Mouse (Mus musculus): Measurements from ENCODE around the gene Ankrd11. TPM values are rescaled to one million over a fixed set of nuclear protein-coding genes. Genes with fewer than 3 reads are reported as not detected.
A peak's percentile ranks its signal among the peaks of the same experiment; 100 is the strongest.
"Not testable (repeated sequence)": the region's sequence is repeated elsewhere in the genome, so short reads cannot be mapped to it uniquely, and the experiment has no call there.

Gene Ankrd11
- total RNA-seq, 1 experiment from 2014 or later, result 90.9 TPM

DNA sequence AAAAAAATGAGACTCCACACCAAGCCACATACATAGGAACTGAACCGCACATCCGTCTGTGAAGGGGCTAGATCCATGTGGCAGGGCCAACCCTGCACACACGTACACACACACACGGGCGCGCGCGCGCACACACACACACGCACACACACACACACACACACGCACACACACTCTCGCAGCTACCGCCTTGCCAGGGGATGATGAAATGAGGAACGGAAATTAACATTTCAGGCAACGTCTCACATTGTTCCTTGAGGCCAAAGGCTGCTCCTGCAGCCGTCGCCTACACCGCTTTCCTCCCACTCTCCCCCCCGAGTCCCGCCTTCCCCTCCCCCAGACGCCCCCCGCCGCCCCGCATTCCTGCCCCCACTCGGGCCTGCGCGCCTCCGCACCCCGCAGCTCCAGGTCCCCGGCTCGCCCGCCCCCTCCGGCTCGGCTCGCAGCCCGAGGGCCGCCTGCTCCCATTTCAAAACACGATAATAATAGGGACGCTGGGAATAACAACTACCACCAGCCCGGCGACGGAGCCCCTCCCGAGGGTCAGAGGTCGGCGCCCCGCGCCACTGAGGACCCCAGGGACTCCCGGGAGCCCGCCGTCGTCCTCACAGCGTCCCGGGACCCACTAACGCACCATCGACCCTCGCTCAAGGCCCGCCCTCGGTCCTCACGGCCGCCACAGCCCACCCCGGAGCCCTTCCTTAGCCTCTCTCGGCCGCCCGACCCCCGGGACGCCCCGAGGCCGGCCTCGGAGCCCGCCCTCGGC is 886 bp downstream of the Ankrd11 start:
- peak; percentile 23; the same call in 1 of the 2 replicates for ATAC-seq (replicated peaks; ENCODE audit: low read depth, poor library complexity, severe bottlenecking)

DNA sequence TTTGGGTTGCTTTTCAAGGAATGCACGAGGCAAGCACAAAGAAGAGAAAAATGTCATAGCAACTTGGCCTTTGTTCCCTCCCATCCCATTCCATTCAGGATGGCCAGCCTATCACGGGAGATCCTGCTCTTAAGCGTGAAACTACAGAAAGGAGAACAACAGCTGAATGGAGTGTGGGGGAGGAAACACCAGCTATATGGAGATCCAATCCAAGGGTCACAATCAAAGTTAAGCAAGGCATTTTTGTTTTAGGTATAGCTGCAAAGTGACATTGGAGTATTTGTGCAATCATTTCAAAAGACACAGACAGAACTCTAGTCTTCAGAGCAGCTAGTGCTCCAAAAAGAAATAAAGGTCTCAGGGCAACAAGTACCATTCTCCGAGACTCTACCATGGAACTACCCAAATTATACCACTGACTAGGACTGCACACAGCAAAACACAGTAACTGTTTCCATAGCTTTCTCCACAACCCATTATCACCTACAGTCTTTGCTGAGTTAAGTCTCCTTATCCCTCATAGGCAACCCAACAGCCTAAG is 1.9 kb downstream of the Ankrd11 start:
- ATAC-seq (replicated peaks; ENCODE audit: low read depth, poor library complexity, severe bottlenecking), result no peak

DNA sequence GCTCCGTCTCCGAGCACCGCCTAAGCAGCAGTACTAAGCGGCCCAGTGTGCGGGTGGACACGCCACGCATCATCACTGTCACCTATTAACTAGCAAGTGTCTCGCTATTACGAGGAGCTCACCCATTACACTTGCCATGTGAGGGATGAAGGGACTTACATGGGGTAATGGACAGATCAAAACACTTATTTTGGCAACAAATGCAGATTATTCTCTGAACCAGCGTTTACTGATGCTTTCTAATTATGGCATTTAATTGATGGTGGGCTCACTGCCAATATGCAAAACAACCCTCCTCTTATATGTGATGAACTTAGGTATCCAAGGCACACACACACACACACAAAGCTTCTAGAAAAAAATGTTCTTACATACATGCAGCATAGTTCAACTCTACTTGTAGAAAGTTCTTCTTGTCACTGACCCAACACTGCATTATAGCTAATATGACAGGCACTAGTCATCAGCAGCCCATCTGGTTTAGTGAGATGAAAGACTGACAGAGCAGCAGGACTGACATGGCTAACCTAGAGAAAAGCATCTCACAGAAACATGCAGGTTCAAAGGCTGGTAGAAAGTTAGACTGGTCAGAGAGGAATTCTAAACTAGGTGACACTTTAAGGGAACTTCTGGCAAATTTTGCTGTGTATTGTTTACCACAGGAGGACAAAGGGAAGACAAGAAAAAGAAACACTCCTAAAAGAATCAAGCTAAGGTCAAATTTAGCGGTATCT is 2.5 kb downstream of the Ankrd11 start:
- ATAC-seq (replicated peaks; ENCODE audit: low read depth, poor library complexity, severe bottlenecking), result no peak

DNA sequence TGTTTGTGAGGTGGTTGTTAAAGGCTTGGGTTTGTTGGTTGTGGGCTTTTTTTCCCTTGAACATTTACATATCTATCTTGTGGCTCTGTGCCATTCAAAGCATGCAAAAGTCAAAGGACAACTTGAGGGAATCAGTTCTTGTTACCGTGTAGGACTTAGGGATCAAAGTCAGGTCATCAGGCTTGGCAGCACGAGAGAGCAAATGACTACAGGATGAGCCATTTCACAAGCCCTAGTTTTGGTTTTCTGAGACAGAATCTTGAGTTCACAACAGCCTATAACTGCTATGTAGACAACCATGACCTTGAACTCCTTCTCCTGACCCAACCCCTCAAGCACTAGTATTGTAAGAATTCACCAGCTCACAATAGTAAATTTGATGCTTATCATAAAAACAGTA is 3.7 kb downstream of the Ankrd11 start:
- no peak for ATAC-seq (replicated peaks; ENCODE audit: low read depth, poor library complexity, severe bottlenecking)

DNA sequence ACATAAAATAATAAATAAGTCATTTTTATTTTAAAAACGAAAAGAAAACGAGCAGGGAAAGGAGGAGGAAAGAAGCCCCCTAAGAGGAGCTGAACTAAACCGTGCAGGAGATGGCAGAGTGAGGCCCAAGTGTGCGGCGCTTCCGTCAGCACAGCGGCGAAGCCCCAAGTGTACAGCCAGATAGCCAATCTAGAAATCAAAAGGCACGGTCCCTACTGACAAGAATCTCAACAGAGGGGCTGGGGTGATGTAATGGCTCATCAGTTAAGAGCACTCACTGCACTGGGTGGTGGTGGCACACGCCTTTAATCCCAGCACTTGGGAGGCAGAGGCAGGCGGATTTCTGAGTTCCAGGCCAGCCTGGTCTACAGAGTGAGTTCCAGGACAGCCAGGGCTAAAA is 4.6 kb downstream of the Ankrd11 start:
- ATAC-seq (replicated peaks; ENCODE audit: low read depth, poor library complexity, severe bottlenecking), result no peak

DNA sequence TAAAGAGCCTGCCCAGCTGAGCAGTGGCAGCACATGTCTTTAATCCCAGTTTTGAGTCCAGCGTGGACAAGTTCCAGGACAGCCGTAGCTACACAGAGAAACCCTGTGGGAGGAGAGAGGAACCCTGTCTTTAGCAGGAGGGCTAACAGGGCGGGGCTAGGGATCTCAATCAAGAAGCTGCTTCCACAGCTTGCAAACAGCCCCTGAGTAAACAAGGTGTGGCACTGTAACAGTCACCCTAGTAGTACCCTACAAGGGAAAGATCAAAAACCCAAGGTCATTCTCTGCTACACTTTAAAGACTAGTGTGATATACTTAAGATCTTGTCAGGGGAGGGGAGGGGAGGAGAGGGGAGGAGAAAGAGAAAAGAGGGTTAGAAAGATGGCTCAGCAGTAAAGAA is 5.1 kb downstream of the Ankrd11 start:
- peak; percentile 14; the same call in 1 of the 2 replicates for ATAC-seq (replicated peaks; ENCODE audit: low read depth, poor library complexity, severe bottlenecking)

DNA sequence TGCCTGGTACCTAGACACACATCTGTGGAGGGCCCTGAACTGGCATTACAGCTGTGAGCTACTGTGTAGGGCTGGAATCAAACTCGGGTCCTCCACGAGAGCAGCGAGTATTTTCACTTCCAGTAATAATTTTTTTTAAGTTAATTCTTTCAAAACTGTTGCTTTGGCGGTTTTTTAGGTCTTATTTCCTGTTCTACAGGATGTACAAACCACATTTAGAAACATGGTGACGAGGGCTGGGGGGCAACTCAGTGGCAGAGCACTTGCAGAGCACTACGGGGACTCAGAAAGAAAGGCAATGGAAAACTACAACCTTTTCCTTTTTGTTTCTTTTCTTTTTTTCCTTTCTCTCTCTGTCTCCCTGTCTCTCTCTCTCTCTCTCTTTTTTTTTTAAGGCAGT is 7.9 kb downstream of the Ankrd11 start:
- peak; percentile 58 for ATAC-seq (replicated peaks; ENCODE audit: low read depth, poor library complexity, severe bottlenecking)

DNA sequence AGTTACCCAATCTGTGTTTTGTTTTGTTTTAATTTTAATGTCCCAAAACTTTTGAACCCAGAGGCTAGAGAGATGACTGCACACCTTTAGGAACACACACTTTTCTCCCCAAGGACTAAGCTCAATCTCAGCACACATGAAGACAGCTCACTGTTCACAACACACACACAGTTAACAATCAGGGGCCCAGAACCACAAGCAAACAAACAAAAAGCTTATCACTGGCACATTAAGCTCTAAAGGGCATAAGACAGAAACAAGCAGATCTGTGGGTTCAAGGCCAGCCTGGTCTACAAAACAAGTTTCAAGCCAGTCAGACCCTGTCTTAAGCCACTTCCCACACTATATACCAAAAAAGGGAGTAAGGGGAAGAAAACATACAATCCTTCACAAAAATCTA is 8.6 kb downstream of the Ankrd11 start:
- no peak for ATAC-seq (replicated peaks; ENCODE audit: low read depth, poor library complexity, severe bottlenecking)

DNA sequence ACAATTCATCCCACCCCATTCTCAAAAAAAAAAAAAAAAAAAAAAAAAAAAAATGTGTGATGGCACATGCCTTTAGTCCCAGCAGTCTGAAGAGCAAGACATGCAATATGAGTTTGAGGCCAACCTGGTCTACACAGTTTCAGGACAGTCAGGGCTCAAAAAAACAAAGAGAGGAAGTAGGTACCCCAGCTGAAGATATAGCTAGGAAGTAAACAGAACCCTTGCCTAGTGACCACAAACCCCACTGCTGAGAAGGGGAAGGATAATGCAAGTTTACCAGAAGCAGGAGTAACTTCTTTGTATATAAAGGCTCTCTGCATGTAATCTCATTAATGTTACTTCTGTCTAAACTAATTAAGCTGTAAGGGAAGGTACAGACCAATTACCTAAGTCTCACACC is 9.3 kb downstream of the Ankrd11 start:
- peak; percentile 75 for ATAC-seq (replicated peaks; ENCODE audit: low read depth, poor library complexity, severe bottlenecking)

DNA sequence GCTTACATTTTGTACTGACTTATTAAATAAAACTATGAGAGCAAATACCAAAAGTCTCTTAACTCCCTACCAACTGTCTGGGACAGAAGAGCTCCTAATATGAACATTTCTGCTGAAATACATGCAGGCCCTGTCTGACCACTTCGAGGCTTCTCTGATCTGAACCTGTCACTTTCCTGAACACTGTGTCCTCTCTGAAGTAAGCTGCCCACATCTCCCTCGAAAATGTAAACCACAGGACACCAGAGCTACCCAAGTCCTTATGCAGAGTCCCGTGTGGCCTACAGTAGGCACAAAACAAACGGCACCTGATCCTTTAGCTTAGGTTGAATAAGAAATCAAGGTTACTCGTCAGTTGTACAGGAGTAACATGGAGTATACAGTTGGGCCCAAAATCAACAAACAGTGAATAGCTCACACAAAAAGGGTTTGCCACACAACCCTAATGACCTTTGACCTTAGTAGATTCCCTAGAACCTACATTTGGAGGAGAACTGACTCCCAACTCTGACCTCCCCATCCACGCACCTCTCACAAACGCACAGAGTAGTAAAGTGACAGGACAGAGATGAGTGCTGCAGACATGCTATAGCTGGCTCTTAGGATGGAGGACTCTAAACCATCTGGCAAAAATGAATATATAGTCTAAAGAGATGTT is 10.6 kb downstream of the Ankrd11 start:
- ATAC-seq (replicated peaks; ENCODE audit: low read depth, poor library complexity, severe bottlenecking), result no peak

DNA sequence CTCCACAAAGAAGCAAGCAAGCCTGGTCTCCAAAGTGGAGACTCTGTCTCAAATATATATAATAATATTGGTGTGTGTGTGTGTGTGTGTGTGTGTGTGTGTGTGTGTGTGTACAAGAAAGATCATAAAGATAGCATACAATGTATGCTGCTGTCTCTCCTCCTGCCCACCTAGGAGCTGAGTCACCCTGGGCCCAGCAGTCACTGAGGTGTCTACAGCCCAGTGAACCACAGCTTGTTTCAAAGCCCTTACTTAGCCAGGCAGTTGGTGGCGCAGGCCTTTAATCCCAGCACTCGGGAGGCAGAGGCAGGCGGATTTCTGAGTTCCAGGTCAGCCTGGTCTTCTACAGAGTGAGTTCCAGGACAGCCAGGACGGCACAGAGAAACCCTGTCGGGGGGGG is 12.0 kb downstream of the Ankrd11 start:
- ATAC-seq (replicated peaks; ENCODE audit: low read depth, poor library complexity, severe bottlenecking), result not testable (repeated sequence)

DNA sequence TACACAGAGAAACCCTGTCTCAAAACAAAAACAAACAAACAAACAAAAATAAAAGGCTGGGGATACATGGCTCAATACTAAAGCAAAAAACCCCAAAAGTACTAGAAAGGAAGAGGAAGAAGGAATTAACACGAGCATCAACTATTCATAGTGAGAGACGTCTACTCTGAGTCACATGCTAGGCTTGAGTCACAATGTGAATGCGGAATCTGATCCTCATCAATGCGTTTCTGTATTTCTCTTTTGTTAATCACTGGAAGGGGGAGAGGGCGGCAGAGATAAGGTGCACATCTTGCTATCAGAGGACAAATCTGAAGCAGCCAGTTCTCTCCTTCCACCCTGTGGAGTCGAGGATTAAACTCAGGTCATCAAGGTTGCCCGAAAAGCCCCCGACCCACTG is 14.3 kb downstream of the Ankrd11 start:
- no peak for ATAC-seq (replicated peaks; ENCODE audit: low read depth, poor library complexity, severe bottlenecking)

DNA sequence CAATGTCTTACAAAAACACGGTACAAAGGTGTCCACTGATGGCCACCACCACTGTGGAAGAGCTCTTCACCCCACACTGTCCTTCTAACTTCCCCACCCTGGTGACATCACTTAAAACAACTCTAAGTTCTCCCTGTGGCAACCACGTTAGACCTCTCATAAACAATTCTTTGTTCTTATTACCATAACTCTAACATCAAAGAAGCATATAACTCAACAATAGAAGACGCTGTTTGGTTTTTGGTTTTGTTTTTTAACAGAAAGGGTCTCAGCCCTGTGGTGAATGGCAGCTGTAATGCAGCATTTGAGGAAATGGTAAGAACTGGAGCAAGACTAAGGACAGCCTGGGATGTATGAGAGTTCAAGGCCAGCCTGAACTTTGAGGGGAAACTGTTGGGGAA is 16.1 kb downstream of the Ankrd11 start:
- no peak for ATAC-seq (replicated peaks; ENCODE audit: low read depth, poor library complexity, severe bottlenecking)

DNA sequence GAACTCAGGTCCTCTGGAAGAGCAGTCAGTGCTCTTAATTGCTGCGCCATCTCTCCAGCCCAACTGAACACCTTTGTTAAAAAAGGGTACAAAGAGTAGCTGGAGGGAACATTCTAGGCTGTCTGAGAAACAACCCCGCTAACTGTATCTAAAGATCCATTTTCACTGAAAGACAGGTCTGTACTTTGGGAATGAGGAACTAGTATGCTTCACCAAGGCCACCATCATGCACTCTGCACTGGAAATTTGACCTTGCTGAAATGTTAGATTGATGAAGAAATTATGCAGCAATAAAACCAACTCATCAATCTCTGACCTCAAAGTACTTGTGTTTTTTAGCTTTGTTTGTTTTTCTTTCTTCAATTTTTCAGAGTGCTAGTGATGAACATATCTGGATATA is 17.9 kb downstream of the Ankrd11 start:
- 0 out of 2 replicates have a peak, but pooled peaks have one; percentile 12 for ATAC-seq (replicated peaks; ENCODE audit: low read depth, poor library complexity, severe bottlenecking)

DNA sequence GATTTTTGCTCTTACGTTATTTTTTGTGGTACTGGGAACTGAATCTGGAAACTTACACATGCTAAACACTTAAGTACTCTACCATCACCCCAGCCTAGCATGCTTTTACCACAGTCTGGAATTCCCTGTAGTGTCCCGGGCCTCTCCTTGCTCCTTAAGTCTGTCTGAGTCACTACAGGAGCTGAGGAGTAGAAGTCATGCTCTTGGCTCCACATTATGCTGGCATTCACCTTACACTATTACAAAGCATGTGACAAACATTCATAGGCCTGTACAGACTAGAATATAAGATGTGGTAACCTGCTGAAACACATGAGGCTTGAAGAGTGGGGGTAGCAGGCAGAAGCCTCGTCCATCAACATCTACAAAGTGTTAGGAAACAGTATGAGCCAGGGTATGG is 19.4 kb downstream of the Ankrd11 start:
- no peak for ATAC-seq (replicated peaks; ENCODE audit: low read depth, poor library complexity, severe bottlenecking)

DNA sequence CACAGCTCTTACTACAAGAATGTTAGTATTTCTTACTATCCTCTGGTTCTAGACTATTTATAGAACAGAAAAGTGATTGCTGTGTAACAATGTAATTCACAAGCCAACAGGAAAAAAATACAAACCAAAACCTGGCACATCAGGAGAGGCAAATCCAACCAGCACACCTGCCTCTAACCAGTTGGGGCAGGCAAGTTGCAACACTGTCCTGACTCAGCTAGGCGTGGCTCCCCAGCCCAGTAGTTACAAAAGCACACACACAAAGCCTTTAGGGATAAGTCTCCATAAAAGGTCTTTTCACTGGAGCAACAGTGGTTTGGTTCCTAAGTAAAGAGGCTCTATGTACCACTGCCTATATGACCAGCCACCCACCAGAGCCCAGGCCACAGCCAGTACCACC is 20.8 kb downstream of the Ankrd11 start:
- ATAC-seq (replicated peaks; ENCODE audit: low read depth, poor library complexity, severe bottlenecking), result no peak

DNA sequence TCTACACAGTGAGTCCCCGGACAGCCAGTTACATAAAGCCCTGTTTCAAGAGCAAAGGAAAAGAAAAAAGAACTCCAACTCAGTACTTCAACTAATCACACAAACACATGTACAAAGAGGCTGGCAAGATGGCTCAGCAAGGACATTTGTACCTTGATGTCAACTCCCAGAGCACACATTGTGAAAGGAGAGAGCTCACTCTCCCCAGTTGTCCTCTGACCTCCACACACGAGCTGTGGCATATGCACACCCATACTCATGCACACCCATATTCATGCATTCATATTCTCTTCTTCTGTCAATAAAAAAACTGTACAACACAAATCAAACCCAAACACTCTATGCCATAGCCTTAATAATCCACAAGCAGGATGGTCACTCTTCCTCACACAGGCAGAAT is 21.2 kb downstream of the Ankrd11 start:
- ATAC-seq (replicated peaks; ENCODE audit: low read depth, poor library complexity, severe bottlenecking), result no peak

DNA sequence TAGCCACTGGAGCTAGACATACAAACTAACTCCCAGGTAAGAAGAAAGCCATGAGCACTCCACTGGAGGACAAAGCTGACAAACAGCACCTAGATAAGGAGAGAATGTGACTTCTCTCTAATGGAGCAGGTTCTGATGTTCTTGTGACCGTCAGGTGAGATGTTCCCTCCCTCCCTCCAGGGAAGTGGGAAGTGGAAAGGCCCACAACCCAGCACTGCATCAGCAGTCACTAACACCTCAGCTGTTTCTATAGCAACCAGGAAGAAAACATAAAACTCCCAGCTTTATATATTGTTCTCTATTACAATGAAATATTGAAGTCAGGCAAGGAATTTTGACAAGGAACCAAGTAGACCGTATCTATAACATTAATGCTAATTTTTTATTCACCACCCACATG is 22.0 kb downstream of the Ankrd11 start:
- ATAC-seq (replicated peaks; ENCODE audit: low read depth, poor library complexity, severe bottlenecking), result no peak

DNA sequence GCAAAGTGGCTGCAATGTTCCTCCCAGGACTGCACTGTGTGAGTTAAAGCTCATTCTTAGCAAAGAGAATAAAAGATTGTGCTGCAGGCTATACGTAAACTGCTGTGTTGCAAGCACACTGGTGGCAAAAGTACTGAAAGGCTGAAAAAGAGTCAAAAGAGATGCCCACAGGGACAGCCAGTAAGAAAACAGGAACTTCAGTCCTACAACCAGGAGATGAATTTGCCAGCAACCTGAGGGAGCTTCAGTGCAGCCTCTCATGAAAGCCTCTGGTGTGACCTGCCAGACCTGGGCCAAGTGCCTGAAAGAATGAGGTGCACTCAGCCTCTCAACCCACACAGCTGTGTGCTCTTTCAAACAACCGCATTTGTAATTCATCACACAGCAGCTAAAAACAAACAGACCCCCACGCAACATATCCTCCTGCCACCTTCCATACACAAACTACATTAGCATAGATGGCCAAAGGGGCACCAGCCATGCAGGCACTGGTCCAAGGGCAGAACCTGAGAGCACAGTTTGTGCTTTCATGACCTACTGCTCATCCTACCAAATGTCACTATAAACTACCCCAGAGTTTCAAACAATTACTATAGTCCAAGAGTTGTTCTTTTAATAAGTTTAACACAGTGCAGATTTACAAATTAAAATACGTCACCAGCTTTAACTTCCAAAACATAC is 23.5 kb downstream of the Ankrd11 start:
- peak; percentile 48 for ATAC-seq (replicated peaks; ENCODE audit: low read depth, poor library complexity, severe bottlenecking)

DNA sequence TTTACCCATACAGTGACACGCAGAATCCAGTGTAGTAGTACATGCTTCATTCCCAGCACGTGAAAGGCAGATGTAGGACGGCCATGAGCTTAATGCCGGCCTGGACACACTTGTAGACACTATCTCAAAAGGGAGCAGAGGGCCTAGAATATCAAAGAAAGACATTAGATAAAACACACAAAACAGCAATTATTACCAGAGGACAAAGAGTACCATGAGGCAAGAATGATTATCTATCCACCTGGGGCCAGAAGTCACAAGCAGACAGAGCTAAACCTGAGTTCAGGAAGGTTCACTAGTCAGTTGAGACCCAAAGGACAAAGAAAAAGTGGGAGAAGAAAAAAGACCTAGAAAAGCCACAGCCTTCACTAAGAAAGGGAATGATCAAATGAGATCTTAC is 24.9 kb downstream of the Ankrd11 start:
- no peak for ATAC-seq (replicated peaks; ENCODE audit: low read depth, poor library complexity, severe bottlenecking)

Measured in common myeloid progenitor, adult 5-6 weeks (primary cell).